8 mouse cellular contexts compared by ENCODE assay signal in the genomic region with DNA sequence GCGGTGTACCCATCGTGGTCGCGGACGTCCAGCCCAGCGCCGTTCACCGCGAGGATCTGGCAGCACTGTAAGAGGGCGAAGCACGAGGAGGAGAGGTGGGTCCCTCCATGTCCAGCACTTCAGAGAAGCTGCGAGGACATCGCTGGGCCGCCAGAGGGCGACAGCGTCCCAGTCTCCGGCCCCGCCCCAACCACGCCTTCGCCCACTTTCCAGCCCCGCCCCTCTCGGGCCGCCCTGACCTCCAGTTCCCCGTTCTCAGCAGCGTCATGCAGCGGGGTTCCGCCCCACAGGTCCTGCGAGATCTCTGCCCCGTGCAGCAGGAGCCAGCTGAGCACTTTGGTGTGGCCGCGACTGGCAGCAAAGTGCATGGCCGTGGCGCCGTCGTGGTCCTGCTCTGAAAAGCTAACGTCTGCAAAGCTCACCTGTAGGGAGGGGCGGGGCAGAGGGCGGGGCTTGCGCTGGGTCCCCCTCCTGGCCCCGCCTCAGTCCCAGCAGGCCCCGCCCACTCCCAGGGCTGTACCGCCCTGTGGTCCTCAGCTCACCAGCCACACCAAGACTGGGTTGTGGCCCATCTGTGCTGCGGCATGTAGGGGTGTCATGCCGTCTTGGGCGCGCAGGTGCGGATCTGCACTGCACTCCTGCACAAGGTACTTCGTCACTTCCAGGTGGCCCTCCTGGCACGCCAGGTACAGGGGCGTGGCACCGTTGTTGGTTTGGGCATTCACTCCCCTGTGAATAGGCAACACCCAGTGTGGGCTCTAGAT. TPM values are rescaled to one million over a fixed set of nuclear protein-coding genes. Genes with fewer than 3 reads are reported as not detected.
DNase-seq lines count a peak whose midpoint lies in the region; ATAC-seq and TF ChIP-seq lines count a peak whose summit lies in the region.

No protein-coding gene starts in this region.

- H3K27me3 ChIP-seq in hindbrain, embryonic 15.5 days: peaks cover 40% of the 10 kb centered on the region

- intact Hi-C loops in left cerebral cortex, adult 2 months (cut with DNase I): no loop called here

- H3K4me1 ChIP-seq in hindbrain, embryonic 15.5 days (replicated peaks): peaks cover 9% of the 10 kb centered on the region

- 2% methylated on average over 49 of the region's 51 CpGs for WGBS in hindbrain, embryonic 15.5 days

- TF ChIP-seq CTCF in left cerebral cortex, adult 2 months (IDR thresholded peaks at IDR 0.05): peak; percentile 93

- peak overlapping the region; percentile 68 for H3K4me2 ChIP-seq in hindbrain, embryonic 15.5 days

- no peaks in the 10 kb centered on the region for H3K36me3 ChIP-seq in hindbrain, embryonic 15.5 days

- no peaks in the 10 kb centered on the region for H3K9me3 ChIP-seq in hindbrain, embryonic 15.5 days

- H3K27ac ChIP-seq in hindbrain, embryonic 15.5 days (replicated peaks): no peak overlapping the region
- no peak overlapping the region for H3K27ac ChIP-seq in left cerebral cortex, adult 2 months

- peak overlapping the region; percentile 42 for H3K4me3 ChIP-seq in hindbrain, embryonic 15.5 days
- H3K4me3 ChIP-seq in left cerebral cortex, adult 2 months: peak overlapping the region; percentile 36

- peak; percentile 85 for DNase-seq in R1 (ENCODE audit: low read depth, low spot score)
- DNase-seq in cerebellum, postnatal 14 days: peak; percentile 82 to 87
- peak; percentile 91 for DNase-seq in gastrocnemius, adult 18-20 months (ENCODE audit: low spot score)
- peak; percentile 78 to 81 for DNase-seq in left cerebral cortex, adult 2 months (ENCODE audit: extremely low spot score in 1 of 2, low spot score in 2 of 2)
- DNase-seq in retina, postnatal 7 days (ENCODE audit: low read depth, low spot score): peak; percentile 82
- DNase-seq in urinary bladder, postnatal 10 days (ENCODE audit: low spot score): peak; percentile 63

- peak; percentile 82 for ATAC-seq in hindbrain, embryonic 15.5 days (ENCODE audit: low FRiP score, low read depth)
- peak; percentile 86 for ATAC-seq in megakaryocyte, adult 5-6 weeks (ENCODE audit: poor library complexity, severe bottlenecking)

- 0 out of 2 replicates have a peak overlapping the region, but pooled peaks have one; percentile 5 for H3K9ac ChIP-seq in hindbrain, embryonic 15.5 days

RNA-seq across cellular contexts. Expression of a gene that starts 13.5 kb away (rescaled TPM):
- under 1 TPM; 0.36 to 0.59 TPM for total RNA-seq in gastrocnemius, adult 18-20 months (2021)
- polyA plus RNA-seq in hindbrain, embryonic 15.5 days (2015; fragmentation: Nextera tagmentation; extraction: Ambion mirVana): 0.29 and 0.31 TPM in 2 replicates
- 1 to 10 TPM; 2.1 to 2.6 TPM for total RNA-seq in left cerebral cortex, adult 2 months (2021)
- total RNA-seq in megakaryocyte, adult 5-6 weeks (2015): 1.2 and 1.4 TPM in 2 replicates
- 0.22 and 0.24 TPM in 2 replicates for total RNA-seq in megakaryocyte, adult 5-6 weeks (2017)

RNA-seq across cellular contexts. Expression of a gene that starts 20.0 kb away (rescaled TPM):
- total RNA-seq in gastrocnemius, adult 18-20 months (2021): not detected
- polyA plus RNA-seq in hindbrain, embryonic 15.5 days (2015; fragmentation: Nextera tagmentation; extraction: Ambion mirVana): not detected in 2 replicates
- total RNA-seq in left cerebral cortex, adult 2 months (2021): not detected
- not detected in 2 replicates for total RNA-seq in megakaryocyte, adult 5-6 weeks (2015)
- total RNA-seq in megakaryocyte, adult 5-6 weeks (2017): not detected in 2 replicates

RNA-seq across cellular contexts. Expression of a gene that starts 22.9 kb away (rescaled TPM):
- 1 to 10 TPM; 1.0 to 1.8 TPM for total RNA-seq in gastrocnemius, adult 18-20 months (2021)
- 0.97 and 1.8 TPM in 2 replicates for polyA plus RNA-seq in hindbrain, embryonic 15.5 days (2015; fragmentation: Nextera tagmentation; extraction: Ambion mirVana)
- 10 to 100 TPM; 16.4 to 28.6 TPM for total RNA-seq in left cerebral cortex, adult 2 months (2021)
- 0.13 and 0.25 TPM in 2 replicates for total RNA-seq in megakaryocyte, adult 5-6 weeks (2015)
- total RNA-seq in megakaryocyte, adult 5-6 weeks (2017): 0.18 and 2.8 TPM in 2 replicates

RNA-seq across cellular contexts. Expression of a gene that starts 39.3 kb away (rescaled TPM):
- 10 to 100 TPM; 16.2 to 18.8 TPM for total RNA-seq in gastrocnemius, adult 18-20 months (2021)
- polyA plus RNA-seq in hindbrain, embryonic 15.5 days (2015; fragmentation: Nextera tagmentation; extraction: Ambion mirVana): 427 and 433 TPM in 2 replicates
- 100 to 1,000 TPM; 300 to 307 TPM for total RNA-seq in left cerebral cortex, adult 2 months (2021)
- 43.3 and 44.5 TPM in 2 replicates for total RNA-seq in megakaryocyte, adult 5-6 weeks (2015)
- total RNA-seq in megakaryocyte, adult 5-6 weeks (2017): 40.1 and 43.3 TPM in 2 replicates

Comparison
In these comparisons a context has a peak if more than half of its experiments do, and no peak if none do; other contexts are left out.
1. RNA of a gene that starts 22.9 kb away (total RNA-seq): 16.4 to 28.6 TPM in left cerebral cortex, adult 2 months; 1.0 to 1.8 TPM in gastrocnemius, adult 18-20 months and 0.13 to 2.8 TPM in megakaryocyte, adult 5-6 weeks; every median in the first group is over 4 times any median in the second.
2. Peak in every context shown above with its lines, with median percentiles within 50 percentile points of each other: DNase-seq.